Mouse (Mus musculus): ENCODE results near the gene Cspg4. TPM values are rescaled to one million over a fixed set of nuclear protein-coding genes. Genes with fewer than 3 reads are reported as not detected.
A peak's percentile ranks its signal among the peaks of the same experiment; 100 is the strongest.

The Cspg4 gene
- polyA plus RNA-seq, 1 experiment: 14.5 TPM

DNA sequence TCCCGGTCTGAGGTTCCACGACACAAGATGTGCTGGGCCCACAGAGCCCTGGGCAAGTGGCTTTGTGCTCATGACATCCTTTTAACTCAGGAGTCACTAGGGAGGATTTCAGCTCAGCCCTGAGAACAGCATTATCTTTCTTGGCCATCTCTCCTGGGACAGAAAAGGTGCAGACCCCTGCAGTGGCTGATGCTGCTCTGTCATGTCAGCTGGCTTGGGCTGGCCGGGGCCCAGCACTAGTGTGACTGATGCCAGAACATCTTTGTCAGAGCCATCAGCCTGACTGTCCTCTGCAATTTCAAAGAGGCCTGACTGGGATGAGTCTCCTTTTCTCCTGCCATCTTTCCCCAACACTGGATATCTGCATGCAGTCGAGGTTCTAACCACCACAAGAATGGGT lies 17.4 kb downstream of the Cspg4 start:
- no peaks in the 10 kb centered on the region for H3K36me3 ChIP-seq (ENCODE audit: control insufficient read depth, insufficient read depth, low read length)
- no peaks in the 10 kb centered on the region for H3K4me1 ChIP-seq (ENCODE audit: control insufficient read depth, insufficient read depth, low read length)
- H3K27me3 ChIP-seq (replicated peaks; ENCODE audit: control insufficient read depth, insufficient read depth, low read length): no peaks in the 10 kb centered on the region
- 83% methylated on average over 4 of the region's 4 CpGs for WGBS
- H3K4me3 ChIP-seq (ENCODE audit: insufficient read depth, low read depth, low read length): no peak overlapping the region
- peak overlapping the region; percentile 46; the same call in 1 of the 2 replicates for H3K27ac ChIP-seq (ENCODE audit: insufficient read depth, low read depth, low read length)
- TF ChIP-seq CTCF (conservative IDR thresholded peaks at IDR 0.05; ENCODE audit: insufficient read depth, insufficient read length, low read depth, low read length): no peak
- TF ChIP-seq POLR2A (IDR thresholded peaks at IDR 0.05; ENCODE audit: low read depth, low read length): no peak
- no peak for DNase-seq

DNA sequence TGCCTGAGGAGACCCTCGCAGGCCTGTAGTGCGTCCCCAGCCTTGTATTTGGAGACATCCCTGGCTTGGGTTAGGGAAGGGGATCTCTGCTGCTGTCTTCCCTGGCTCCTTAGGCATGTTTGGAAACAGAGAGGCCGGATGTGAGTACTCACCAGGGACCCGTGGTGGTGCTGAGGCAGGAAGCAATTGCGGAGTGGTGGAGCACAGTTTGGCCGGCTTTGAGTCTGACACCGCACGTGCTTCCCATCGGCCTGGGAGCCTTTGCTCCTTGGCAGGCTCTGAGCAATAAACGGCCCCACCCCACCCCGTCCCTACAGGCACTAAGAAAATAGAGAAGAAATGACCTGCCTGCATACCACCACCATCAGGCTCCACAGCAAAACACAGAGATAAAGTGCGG lies 18.0 kb downstream of the Cspg4 start:
- TF ChIP-seq POLR2A (IDR thresholded peaks at IDR 0.05; ENCODE audit: low read depth, low read length) (no peak), CTCF (conservative IDR thresholded peaks at IDR 0.05; ENCODE audit: insufficient read depth, insufficient read length, low read depth, low read length) (no peak)
- peak; percentile 63 for DNase-seq

DNA sequence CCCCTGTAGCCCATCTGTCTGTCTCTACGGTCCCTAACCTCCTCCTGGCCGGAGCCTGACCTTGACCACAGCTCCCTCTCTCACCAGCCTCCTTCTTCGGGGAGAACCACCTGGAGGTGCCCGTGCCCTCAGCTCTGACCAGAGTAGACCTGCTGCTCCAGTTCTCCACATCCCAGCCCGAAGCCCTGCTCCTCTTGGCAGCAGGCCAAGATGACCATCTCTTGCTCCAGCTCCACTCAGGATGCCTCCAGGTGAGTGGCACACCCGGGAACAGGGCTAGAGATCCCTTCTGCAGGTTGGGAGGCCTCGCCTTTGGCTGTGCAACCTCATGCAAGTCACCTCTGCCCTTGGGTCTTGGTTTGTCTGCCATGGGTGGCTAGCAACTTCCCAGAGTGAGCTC lies 18.6 kb downstream of the Cspg4 start:
- 61% methylated on average over 7 of the region's 7 CpGs for WGBS
- no peak for TF ChIP-seq POLR2A (IDR thresholded peaks at IDR 0.05; ENCODE audit: low read depth, low read length)
- TF ChIP-seq CTCF (conservative IDR thresholded peaks at IDR 0.05; ENCODE audit: insufficient read depth, insufficient read length, low read depth, low read length): no peak
- Histone ChIP-seq H3K4me3 (ENCODE audit: insufficient read depth, low read depth, low read length) (no peak overlapping the region), H3K27ac (ENCODE audit: insufficient read depth, low read depth, low read length) (no peak overlapping the region), H3K4me1 (ENCODE audit: control insufficient read depth, insufficient read depth, low read length) (no peaks in the 10 kb centered on the region), H3K27me3 (replicated peaks; ENCODE audit: control insufficient read depth, insufficient read depth, low read length) (no peaks in the 10 kb centered on the region), H3K36me3 (ENCODE audit: control insufficient read depth, insufficient read depth, low read length) (no peaks in the 10 kb centered on the region)
- no peak for DNase-seq

More for the DNA sequence above, 18.0 kb downstream of the Cspg4 start:
- Histone ChIP-seq H3K27ac (ENCODE audit: insufficient read depth, low read depth, low read length) (peak overlapping the region; percentile 46; the same call in 1 of the 2 replicates), H3K27me3 (replicated peaks; ENCODE audit: control insufficient read depth, insufficient read depth, low read length) (no peaks in the 10 kb centered on the region), H3K36me3 (ENCODE audit: control insufficient read depth, insufficient read depth, low read length) (no peaks in the 10 kb centered on the region), H3K4me1 (ENCODE audit: control insufficient read depth, insufficient read depth, low read length) (no peaks in the 10 kb centered on the region), H3K4me3 (ENCODE audit: insufficient read depth, low read depth, low read length) (no peak overlapping the region)
- WGBS: 57% methylated on average over 12 of the region's 12 CpGs

DNA sequence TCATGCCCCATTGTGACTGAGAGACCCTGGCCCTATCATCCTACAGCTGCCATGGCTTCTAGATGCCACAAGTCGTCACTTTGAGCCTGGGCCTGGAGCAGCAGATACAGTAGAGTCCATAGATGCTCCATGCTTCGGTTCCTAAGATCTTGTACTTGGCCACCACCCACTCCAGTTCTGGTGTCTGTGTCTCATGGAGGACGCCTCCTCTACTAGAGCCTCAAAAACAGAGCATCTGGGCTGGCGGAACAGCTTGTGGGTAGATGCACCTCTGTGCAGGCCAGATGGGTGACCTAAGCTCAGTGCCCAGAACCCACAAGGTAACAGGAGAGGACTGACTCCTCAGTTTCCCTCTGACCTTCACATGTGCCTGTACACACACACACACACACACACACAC lies 19.5 kb downstream of the Cspg4 start:
- TF ChIP-seq POLR2A (IDR thresholded peaks at IDR 0.05; ENCODE audit: low read depth, low read length): no peak
- TF ChIP-seq CTCF (conservative IDR thresholded peaks at IDR 0.05; ENCODE audit: insufficient read depth, insufficient read length, low read depth, low read length): no peak
- Histone ChIP-seq H3K36me3 (ENCODE audit: control insufficient read depth, insufficient read depth, low read length) (no peaks in the 10 kb centered on the region), H3K27ac (ENCODE audit: insufficient read depth, low read depth, low read length) (no peak overlapping the region), H3K27me3 (replicated peaks; ENCODE audit: control insufficient read depth, insufficient read depth, low read length) (no peaks in the 10 kb centered on the region), H3K4me1 (ENCODE audit: control insufficient read depth, insufficient read depth, low read length) (no peaks in the 10 kb centered on the region), H3K4me3 (ENCODE audit: insufficient read depth, low read depth, low read length) (no peak overlapping the region)
- no peak for DNase-seq
- 94% methylated on average over 4 of the region's 4 CpGs for WGBS

DNA sequence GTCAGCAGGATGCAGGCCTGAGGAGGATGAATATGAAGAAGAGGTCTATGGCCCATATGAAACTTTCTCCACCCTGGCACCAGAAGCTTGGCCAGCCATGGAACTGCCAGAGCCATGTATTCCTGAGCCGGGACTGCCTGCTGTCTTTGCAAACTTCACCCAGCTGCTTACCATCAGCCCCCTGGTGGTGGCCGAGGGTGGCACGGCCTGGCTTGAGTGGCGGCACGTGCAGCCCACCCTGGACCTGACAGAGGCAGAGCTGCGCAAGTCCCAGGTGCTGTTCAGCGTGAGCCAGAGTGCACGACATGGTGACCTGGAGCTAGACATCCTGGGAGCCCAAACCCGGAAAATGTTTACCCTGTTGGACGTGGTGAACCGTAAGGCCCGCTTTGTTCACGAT lies 21.3 kb downstream of the Cspg4 start:
- DNase-seq: no peak
- Histone ChIP-seq H3K27ac (ENCODE audit: insufficient read depth, low read depth, low read length) (no peak overlapping the region), H3K4me3 (ENCODE audit: insufficient read depth, low read depth, low read length) (no peak overlapping the region), H3K27me3 (replicated peaks; ENCODE audit: control insufficient read depth, insufficient read depth, low read length) (no peaks in the 10 kb centered on the region), H3K36me3 (ENCODE audit: control insufficient read depth, insufficient read depth, low read length) (no peaks in the 10 kb centered on the region), H3K4me1 (ENCODE audit: control insufficient read depth, insufficient read depth, low read length) (no peaks in the 10 kb centered on the region)
- WGBS: 64% methylated on average over 13 of the region's 13 CpGs
- TF ChIP-seq POLR2A (IDR thresholded peaks at IDR 0.05; ENCODE audit: low read depth, low read length): no peak
- TF ChIP-seq CTCF (conservative IDR thresholded peaks at IDR 0.05; ENCODE audit: insufficient read depth, insufficient read length, low read depth, low read length): no peak; the same call in 1 of the 2 replicates

DNA sequence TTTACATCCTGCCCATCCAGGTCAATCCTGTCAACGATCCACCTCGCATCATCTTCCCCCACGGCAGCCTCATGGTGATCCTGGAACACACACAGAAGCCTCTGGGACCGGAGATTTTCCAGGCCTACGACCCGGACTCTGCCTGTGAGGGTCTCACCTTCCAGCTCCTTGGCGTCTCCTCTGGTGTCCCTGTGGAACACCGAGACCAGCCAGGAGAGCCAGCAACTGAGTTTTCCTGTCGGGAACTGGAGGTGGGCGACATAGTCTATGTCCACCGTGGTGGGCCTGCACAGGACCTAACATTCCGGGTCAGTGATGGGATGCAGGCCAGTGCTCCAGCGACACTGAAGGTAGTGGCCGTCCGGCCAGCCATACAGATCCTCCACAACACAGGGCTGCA lies 21.8 kb downstream of the Cspg4 start:
- no peaks in the 10 kb centered on the region for H3K27me3 ChIP-seq (replicated peaks; ENCODE audit: control insufficient read depth, insufficient read depth, low read length)
- H3K36me3 ChIP-seq (ENCODE audit: control insufficient read depth, insufficient read depth, low read length): no peaks in the 10 kb centered on the region
- no peak overlapping the region for H3K4me3 ChIP-seq (ENCODE audit: insufficient read depth, low read depth, low read length)
- no peak overlapping the region for H3K27ac ChIP-seq (ENCODE audit: insufficient read depth, low read depth, low read length)
- 96% methylated on average over 15 of the region's 15 CpGs for WGBS
- TF ChIP-seq CTCF (conservative IDR thresholded peaks at IDR 0.05; ENCODE audit: insufficient read depth, insufficient read length, low read depth, low read length) (no peak), POLR2A (IDR thresholded peaks at IDR 0.05; ENCODE audit: low read depth, low read length) (no peak)
- H3K4me1 ChIP-seq (ENCODE audit: control insufficient read depth, insufficient read depth, low read length): no peaks in the 10 kb centered on the region
- DNase-seq: no peak

DNA sequence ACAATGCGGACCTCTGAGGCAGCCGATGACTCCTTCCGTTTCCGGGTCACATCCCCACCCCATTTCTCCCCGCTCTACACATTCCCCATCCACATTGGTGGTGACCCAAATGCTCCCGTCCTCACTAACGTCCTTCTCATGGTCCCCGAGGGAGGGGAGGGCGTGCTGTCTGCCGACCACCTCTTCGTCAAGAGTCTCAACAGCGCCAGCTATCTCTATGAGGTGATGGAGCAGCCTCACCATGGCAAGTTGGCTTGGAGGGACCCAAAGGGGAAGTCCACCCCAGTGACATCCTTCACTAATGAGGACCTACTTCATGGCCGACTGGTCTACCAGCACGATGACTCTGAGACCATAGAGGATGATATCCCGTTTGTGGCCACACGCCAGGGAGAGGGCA lies 22.7 kb downstream of the Cspg4 start:
- Histone ChIP-seq H3K27ac (ENCODE audit: insufficient read depth, low read depth, low read length) (no peak overlapping the region), H3K27me3 (replicated peaks; ENCODE audit: control insufficient read depth, insufficient read depth, low read length) (no peaks in the 10 kb centered on the region), H3K4me1 (ENCODE audit: control insufficient read depth, insufficient read depth, low read length) (no peaks in the 10 kb centered on the region), H3K4me3 (ENCODE audit: insufficient read depth, low read depth, low read length) (no peak overlapping the region), H3K36me3 (ENCODE audit: control insufficient read depth, insufficient read depth, low read length) (no peaks in the 10 kb centered on the region)
- no peak for TF ChIP-seq CTCF (conservative IDR thresholded peaks at IDR 0.05; ENCODE audit: insufficient read depth, insufficient read length, low read depth, low read length)
- no peak for TF ChIP-seq POLR2A (IDR thresholded peaks at IDR 0.05; ENCODE audit: low read depth, low read length)
- no peak for DNase-seq
- WGBS: 88% methylated on average over 16 of the region's 16 CpGs

DNA sequence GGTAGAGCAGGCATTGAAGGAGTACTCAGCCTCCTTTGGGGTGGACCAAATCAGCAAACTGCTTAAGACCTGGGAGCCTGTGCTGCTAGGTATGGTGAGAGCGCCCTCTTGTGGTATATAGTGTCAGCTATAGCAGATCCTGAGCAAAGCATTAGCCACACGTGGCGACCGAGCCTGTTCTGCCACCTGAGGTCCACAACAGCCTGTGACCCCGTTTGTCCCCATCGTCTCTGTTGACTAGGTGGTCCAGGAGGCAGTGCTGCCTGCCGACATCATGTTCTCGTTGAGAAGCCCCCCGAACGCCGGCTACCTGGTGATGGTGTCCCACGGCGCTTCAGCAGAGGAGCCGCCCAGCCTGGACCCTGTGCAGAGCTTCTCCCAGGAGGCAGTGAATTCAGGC lies 25.0 kb downstream of the Cspg4 start:
- TF ChIP-seq CTCF (conservative IDR thresholded peaks at IDR 0.05; ENCODE audit: insufficient read depth, insufficient read length, low read depth, low read length) (peak; percentile 94), POLR2A (IDR thresholded peaks at IDR 0.05; ENCODE audit: low read depth, low read length) (no peak)
- H3K4me3 ChIP-seq (ENCODE audit: insufficient read depth, low read depth, low read length): no peak overlapping the region

More for the DNA sequence above, 25.0 kb downstream of the Cspg4 start:
- no peaks in the 10 kb centered on the region for H3K4me1 ChIP-seq (ENCODE audit: control insufficient read depth, insufficient read depth, low read length)
- no peaks in the 10 kb centered on the region for H3K36me3 ChIP-seq (ENCODE audit: control insufficient read depth, insufficient read depth, low read length)
- WGBS: 26% methylated on average over 14 of the region's 14 CpGs
- no peaks in the 10 kb centered on the region for H3K27me3 ChIP-seq (replicated peaks; ENCODE audit: control insufficient read depth, insufficient read depth, low read length)
- no peak overlapping the region for H3K27ac ChIP-seq (ENCODE audit: insufficient read depth, low read depth, low read length)
- DNase-seq: peak; percentile 85
